Mouse (Mus musculus) thymus, adult 18-20 months (tissue): Measurements from ENCODE around the gene Olfr1031.
"Not testable (repeated sequence)": the region's sequence is repeated elsewhere in the genome, so short reads cannot be mapped to it uniquely, and the experiment has no call there.

Experiments used
- DNase-seq, 2 experiments: peaks; one replicate each; pipeline ENCODE4 v3.0.0; 2022; ENCODE audit warnings: mixed read lengths in 2 of 2

Gene Olfr1031

GRCm38 (mm10) chr2:85990004-85990403 lies at the start of gene Olfr1031:
Gene Olfr1031 (plus strand): TSS chr2:85990304.
- no peak for DNase-seq

- no peak for DNase-seq
These were observed 40.0 kb upstream of the Olfr1031 start, which contains the start of gene Olfr1028 for GRCm38 (mm10) chr2:85950137-85950536. Gene Olfr1028 (plus strand): TSS chr2:85950437.

- no peak for DNase-seq
These were observed 16.5 kb upstream of the Olfr1031 start, which contains the start of gene Olfr1029 for GRCm38 (mm10) chr2:85973595-85973994. Gene Olfr1029 (plus strand): TSS chr2:85973895.

- no peak for DNase-seq
These were observed 11.1 kb upstream of the Olfr1031 start, which contains the start of gene Olfr1030 for GRCm38 (mm10) chr2:85978976-85979375. Gene Olfr1030 (plus strand): TSS chr2:85979276.

GRCm38 (mm10) chr2:86005240-86005639 lies 15.1 kb downstream of the Olfr1031 start, which contains the start of gene Olfr1032:
Gene Olfr1032 (plus strand): TSS chr2:86005540.
- no peak for DNase-seq

GRCm38 (mm10) chr2:86020406-86020805 lies 30.3 kb downstream of the Olfr1031 start, which contains the start of gene Olfr1033:
Gene Olfr1033 (plus strand): TSS chr2:86020633.
- DNase-seq = not testable (repeated sequence)

- DNase-seq = not testable (repeated sequence)
These were observed 31.4 kb downstream of the Olfr1031 start for GRCm38 (mm10) chr2:86021518-86021917.
